Mouse (Mus musculus) erythroblast, embryonic 14.5 days (primary cell): ENCODE results near the gene 2310034G01Rik. TPM values are rescaled to one million over a fixed set of nuclear protein-coding genes. Genes with fewer than 3 reads are reported as not detected.

Experiments
- H3K27me3 ChIP-seq: 2 replicates; pipeline ENCODE4 v1.6.1; 2012; ENCODE audit warnings: inconsistent platforms; ENCODE audit not compliant: control insufficient read depth
- H3K36me3 ChIP-seq: 2 replicates; pipeline ENCODE4 v1.6.1; 2012; ENCODE audit warnings: mild to moderate bottlenecking, inconsistent platforms; ENCODE audit not compliant: control insufficient read depth
- H3K4me1 ChIP-seq: 2 replicates; pipeline ENCODE4 v1.6.1; 2012; ENCODE audit warnings: inconsistent platforms; ENCODE audit not compliant: control insufficient read depth
- H3K4me3 ChIP-seq: replicated peaks from 2 replicates; pipeline ENCODE3; 2012; ENCODE audit warnings: moderate library complexity, mild to moderate bottlenecking, inconsistent platforms
- H3K9me3 ChIP-seq: 2 replicates; pipeline ENCODE4 v1.6.1; 2012; ENCODE audit warnings: low read length, inconsistent platforms, mixed read lengths; ENCODE audit not compliant: control insufficient read depth
- GATA1 ChIP-seq: IDR thresholded peaks from 2 replicates; pipeline ENCODE4 v1.6.1; 2012; ENCODE audit warnings: low read length, inconsistent platforms, mixed read lengths
- TAL1 ChIP-seq: IDR thresholded peaks from 3 replicates; pipeline ENCODE4 v1.6.1; 2012; ENCODE audit warnings: low read length, inconsistent platforms, mixed read lengths
- polyA plus RNA-seq: library from polyadenylated mRNA; stranded (reverse); fragments of >175 nt; gene quantifications from 2 replicates; pipeline ENCODE4 v1.2.3, GENCODE M21; 2012

Gene 2310034G01Rik
- polyA plus RNA-seq, 1 experiment: not detected

GRCm38 (mm10) chr19:46347146-46347545 is 3.0 kb downstream of the 2310034G01Rik start:
- H3K27me3 ChIP-seq: peaks cover 83% of the 10 kb centered on the region
- TF ChIP-seq TAL1: no peak
- TF ChIP-seq GATA1: no peak
- H3K9me3 ChIP-seq: peaks cover 7% of the 10 kb centered on the region; the same call in 1 of the 2 replicates
- peaks cover 11% of the 10 kb centered on the region for H3K4me1 ChIP-seq
- H3K36me3 ChIP-seq: no peaks in the 10 kb centered on the region
- no peak overlapping the region for H3K4me3 ChIP-seq

- H3K36me3 ChIP-seq: no peaks in the 10 kb centered on the region
These were observed 5.2 kb downstream of the 2310034G01Rik start for GRCm38 (mm10) chr19:46344710-46345419.

GRCm38 (mm10) chr19:46339287-46339971 is 10.7 kb downstream of the 2310034G01Rik start:
- peaks cover 41% of the 10 kb centered on the region for H3K4me1 ChIP-seq
- H3K9me3 ChIP-seq: no peaks in the 10 kb centered on the region
- H3K27me3 ChIP-seq: peaks cover 10% of the 10 kb centered on the region
- TF ChIP-seq GATA1: no peak
- no peak for TF ChIP-seq TAL1
- peaks cover 7% of the 10 kb centered on the region for H3K36me3 ChIP-seq
- H3K4me3 ChIP-seq: peak overlapping the region; percentile 71

More at GRCm38 (mm10) chr19:46344710-46345419, 5.2 kb downstream of the 2310034G01Rik start:
- no peak for TF ChIP-seq TAL1
- H3K27me3 ChIP-seq: peaks cover 60% of the 10 kb centered on the region
- no peak overlapping the region for H3K4me3 ChIP-seq
- H3K9me3 ChIP-seq: peaks cover 7% of the 10 kb centered on the region; the same call in 1 of the 2 replicates
- peaks cover 15% of the 10 kb centered on the region for H3K4me1 ChIP-seq

- Histone ChIP-seq H3K4me1 (peaks cover 41% of the 10 kb centered on the region), H3K36me3 (peaks cover 7% of the 10 kb centered on the region)
- TF ChIP-seq GATA1 (no peak), TAL1 (no peak)
These were observed 11.2 kb downstream of the 2310034G01Rik start for GRCm38 (mm10) chr19:46338942-46339286.

GRCm38 (mm10) chr19:46338331-46338936 is 11.7 kb downstream of the 2310034G01Rik start, which contains the start of gene Cuedc2:
Gene Cuedc2 (minus strand): TSS chr19:46338702.
- Histone ChIP-seq H3K4me3 (peak within 1 kb of the TSS; percentile 71), H3K36me3 (peaks cover 7% of the 10 kb centered on the region), H3K4me1 (peaks cover 39% of the 10 kb centered on the region), H3K27me3 (peaks cover 2% of the 10 kb centered on the region), H3K9me3 (no peaks in the 10 kb centered on the region)
- TF ChIP-seq GATA1 (peak; percentile 69), TAL1 (no peak)

More at GRCm38 (mm10) chr19:46338942-46339286, 11.2 kb downstream of the 2310034G01Rik start:
- Histone ChIP-seq H3K27me3 (peaks cover 7% of the 10 kb centered on the region), H3K9me3 (no peaks in the 10 kb centered on the region), H3K4me3 (peak overlapping the region; percentile 71)

- no peaks in the 10 kb centered on the region; the same call in 1 of the 2 replicates for H3K27me3 ChIP-seq
- peaks cover 39% of the 10 kb centered on the region for H3K4me1 ChIP-seq
- TF ChIP-seq GATA1 (no peak), TAL1 (no peak)
- H3K36me3 ChIP-seq: peaks cover 7% of the 10 kb centered on the region
- H3K9me3 ChIP-seq: no peaks in the 10 kb centered on the region
- H3K4me3 ChIP-seq: peak overlapping the region; percentile 71
These were observed 12.3 kb downstream of the 2310034G01Rik start for GRCm38 (mm10) chr19:46337719-46338330.

- Histone ChIP-seq H3K27me3 (peaks cover 6% of the 10 kb centered on the region), H3K9me3 (no peaks in the 10 kb centered on the region), H3K4me3 (no peak overlapping the region), H3K36me3 (peaks cover 33% of the 10 kb centered on the region), H3K4me1 (peaks cover 43% of the 10 kb centered on the region)
- no peak for TF ChIP-seq GATA1
- no peak for TF ChIP-seq TAL1
These were observed 16.2 kb downstream of the 2310034G01Rik start for GRCm38 (mm10) chr19:46333906-46334305.

- Histone ChIP-seq H3K9me3 (no peaks in the 10 kb centered on the region), H3K27me3 (peaks cover 8% of the 10 kb centered on the region), H3K36me3 (peaks cover 33% of the 10 kb centered on the region), H3K4me3 (no peak overlapping the region), H3K4me1 (peaks cover 44% of the 10 kb centered on the region)
- no peak for TF ChIP-seq GATA1
- no peak for TF ChIP-seq TAL1
These were observed 17.3 kb downstream of the 2310034G01Rik start for GRCm38 (mm10) chr19:46332721-46333339.
